Mouse (Mus musculus): ENCODE measurements around the gene Mier1. TPM values are rescaled to one million over a fixed set of nuclear protein-coding genes. Genes with fewer than 3 reads are reported as not detected.
"Not testable (repeated sequence)": the region's sequence is repeated elsewhere in the genome, so short reads cannot be mapped to it uniquely, and the experiment has no call there.

Mier1 gene
- total and polyA plus RNA-seq, 2 experiments from 2014 or later: 32.6 to 43.6 TPM

DNA sequence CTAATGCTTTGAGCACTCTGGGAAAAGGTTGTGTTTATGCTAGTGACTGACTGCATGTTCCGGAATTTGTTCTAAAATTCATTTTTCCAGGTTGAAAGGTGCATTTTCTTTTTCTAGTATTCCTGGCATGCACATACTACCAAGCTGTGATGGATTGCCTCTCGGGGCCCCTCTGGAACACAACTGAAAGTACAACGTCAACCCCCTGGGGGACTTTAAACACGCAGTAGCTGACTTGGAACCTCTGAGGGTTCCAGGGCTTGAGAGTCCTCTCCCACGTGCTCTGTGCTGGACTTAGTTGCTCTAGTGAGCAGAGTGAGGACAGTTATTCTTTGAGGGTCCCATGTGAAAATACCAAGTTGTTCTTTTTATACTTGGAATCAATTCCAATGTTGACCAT lies 37.8 kb downstream of the Mier1 start:
- Histone ChIP-seq H3K27me3 (ENCODE audit: insufficient read depth, low read length) (no peaks in the 10 kb centered on the region), H3K36me3 (ENCODE audit: insufficient read depth) (peaks cover 49% of the 10 kb centered on the region), H3K9ac (no peak overlapping the region), H3K9me3 (ENCODE audit: low read length) (no peaks in the 10 kb centered on the region), H3K27ac (ENCODE audit: low read depth, low read length) (no peak overlapping the region), H3K4me3 (ENCODE audit: low read depth, low read length) (no peak overlapping the region), H3K4me2 (ENCODE audit: low read depth) (no peak overlapping the region), H3K4me1 (ENCODE audit: insufficient read depth) (no peaks in the 10 kb centered on the region)
- WGBS: 90% methylated on average over 5 of the region's 5 CpGs
- DNase-seq (no peak), ATAC-seq (no peak)
- TF ChIP-seq CTCF (IDR thresholded peaks at IDR 0.05; ENCODE audit: low read depth): no peak

DNA sequence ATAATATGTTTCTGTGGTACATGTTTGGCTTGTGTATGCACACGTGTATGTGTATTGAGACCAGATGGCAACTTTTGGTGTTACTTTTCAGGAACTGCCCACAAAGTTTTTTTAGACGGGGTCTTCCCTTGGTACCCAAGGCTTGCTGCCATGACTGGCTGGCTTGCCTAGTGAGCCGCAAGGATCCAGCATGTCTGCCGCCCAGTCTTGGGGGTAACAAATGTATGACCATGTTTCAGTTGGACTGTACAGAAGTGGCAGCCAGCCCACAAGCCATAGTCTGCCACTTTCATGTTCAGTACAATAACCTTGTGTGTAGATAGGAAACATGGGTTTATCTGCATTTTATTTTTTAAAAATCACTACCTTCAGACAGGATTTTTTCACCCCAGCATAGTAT lies 44.6 kb downstream of the Mier1 start:
- Histone ChIP-seq H3K4me2 (ENCODE audit: low read depth) (no peak overlapping the region), H3K27me3 (ENCODE audit: insufficient read depth, low read length) (no peaks in the 10 kb centered on the region), H3K4me1 (ENCODE audit: insufficient read depth) (no peaks in the 10 kb centered on the region), H3K9me3 (ENCODE audit: low read length) (no peaks in the 10 kb centered on the region), H3K9ac (no peak overlapping the region), H3K36me3 (ENCODE audit: insufficient read depth) (peaks cover 49% of the 10 kb centered on the region), H3K4me3 (ENCODE audit: low read depth, low read length) (no peak overlapping the region), H3K27ac (ENCODE audit: low read depth, low read length) (no peak overlapping the region)
- DNase-seq (no peak), ATAC-seq (no peak)
- 96% methylated on average over 4 of the region's 4 CpGs for WGBS
- TF ChIP-seq CTCF (IDR thresholded peaks at IDR 0.05; ENCODE audit: low read depth): no peak

DNA sequence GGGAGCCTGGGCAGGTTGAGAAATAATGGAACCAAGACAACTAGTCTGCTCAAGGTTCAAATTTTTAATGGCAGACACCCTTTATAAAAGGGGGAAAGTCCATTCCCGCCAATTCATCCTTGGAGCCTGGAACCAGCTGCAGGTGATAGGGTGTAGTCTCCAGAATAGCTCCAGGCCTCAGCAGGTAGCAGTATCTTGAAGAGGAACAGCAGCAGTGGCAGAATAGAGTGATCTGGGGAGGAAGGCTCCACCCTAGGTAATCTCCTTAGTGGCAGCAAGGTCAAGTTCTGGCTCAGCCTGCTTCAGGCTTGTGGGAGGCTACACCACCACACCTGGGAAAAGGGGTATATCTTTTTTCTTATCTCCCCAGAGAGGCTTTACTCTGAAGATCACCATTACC lies 52.0 kb downstream of the Mier1 start:
- not testable (repeated sequence) for ATAC-seq; H3K9ac ChIP-seq; H3K27me3 ChIP-seq (ENCODE audit: insufficient read depth, low read length); H3K27ac ChIP-seq (ENCODE audit: low read depth, low read length); DNase-seq; H3K36me3 ChIP-seq (ENCODE audit: insufficient read depth); H3K4me2 ChIP-seq (ENCODE audit: low read depth); H3K4me1 ChIP-seq (ENCODE audit: insufficient read depth); H3K4me3 ChIP-seq (ENCODE audit: low read depth, low read length); H3K9me3 ChIP-seq (ENCODE audit: low read length)
- 100% methylated on average over 1 of the region's 1 CpGs for WGBS

DNA sequence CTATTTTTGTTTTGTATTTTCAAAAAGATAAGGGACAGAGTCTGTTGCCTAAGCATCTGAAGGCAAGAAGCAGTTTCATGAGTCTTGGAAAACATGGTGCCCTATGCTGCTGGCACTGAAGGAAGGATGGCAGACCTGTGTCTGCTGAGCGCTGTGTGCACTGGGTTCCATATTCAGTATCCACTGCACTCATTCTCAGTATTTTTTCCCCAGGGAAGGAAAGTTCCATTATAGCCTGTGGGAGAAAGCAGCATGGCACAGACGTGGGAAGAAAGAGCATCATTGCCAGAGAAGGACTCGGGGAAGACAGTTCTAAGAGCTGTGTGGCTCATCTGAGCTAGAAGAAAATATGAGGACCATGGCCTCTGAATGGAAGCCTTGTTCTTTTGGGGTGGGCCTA lies 57.1 kb downstream of the Mier1 start:
- no peaks in the 10 kb centered on the region for H3K9me3 ChIP-seq (ENCODE audit: low read length)
- H3K4me1 ChIP-seq (ENCODE audit: insufficient read depth): no peaks in the 10 kb centered on the region
- 90% methylated on average over 3 of the region's 3 CpGs for WGBS
- H3K36me3 ChIP-seq (ENCODE audit: insufficient read depth): peaks cover 9% of the 10 kb centered on the region
- no peak overlapping the region for H3K4me2 ChIP-seq (ENCODE audit: low read depth)
- H3K9ac ChIP-seq: no peak overlapping the region
- ATAC-seq (no peak), DNase-seq (no peak)
- H3K27ac ChIP-seq (ENCODE audit: low read depth, low read length): no peak overlapping the region
- H3K27me3 ChIP-seq (ENCODE audit: insufficient read depth, low read length): no peaks in the 10 kb centered on the region
- H3K4me3 ChIP-seq (ENCODE audit: low read depth, low read length): no peak overlapping the region
- TF ChIP-seq CTCF (IDR thresholded peaks at IDR 0.05; ENCODE audit: low read depth): no peak

DNA sequence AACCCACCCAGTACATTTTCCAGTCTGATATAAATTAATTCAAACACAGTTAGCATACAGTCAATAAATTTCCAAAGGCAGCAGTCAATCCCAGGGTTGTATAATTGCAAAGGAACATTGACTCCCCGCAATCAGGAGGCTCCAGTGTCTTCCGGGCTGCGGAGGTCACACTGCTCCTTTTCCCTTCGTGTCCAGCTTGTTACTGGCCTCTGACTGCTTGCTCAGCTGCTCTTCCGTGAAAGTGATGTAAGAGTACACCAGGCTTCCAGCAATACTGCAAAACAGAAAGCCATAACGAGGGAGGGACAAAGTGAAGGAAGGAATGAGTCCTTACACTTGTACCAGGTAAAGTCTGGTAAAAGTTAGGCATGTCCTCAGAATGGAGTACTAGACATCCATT lies 59.3 kb downstream of the Mier1 start:
- Histone ChIP-seq H3K4me1 (ENCODE audit: insufficient read depth) (no peaks in the 10 kb centered on the region), H3K27ac (ENCODE audit: low read depth, low read length) (no peak overlapping the region), H3K4me3 (ENCODE audit: low read depth, low read length) (no peak overlapping the region), H3K9ac (no peak overlapping the region), H3K4me2 (ENCODE audit: low read depth) (no peak overlapping the region), H3K27me3 (ENCODE audit: insufficient read depth, low read length) (no peaks in the 10 kb centered on the region), H3K9me3 (ENCODE audit: low read length) (no peaks in the 10 kb centered on the region), H3K36me3 (ENCODE audit: insufficient read depth) (peaks cover 15% of the 10 kb centered on the region)
- 76% methylated on average over 6 of the region's 6 CpGs for WGBS
- DNase-seq (no peak), ATAC-seq (no peak)
- no peak for TF ChIP-seq CTCF (IDR thresholded peaks at IDR 0.05; ENCODE audit: low read depth)

DNA sequence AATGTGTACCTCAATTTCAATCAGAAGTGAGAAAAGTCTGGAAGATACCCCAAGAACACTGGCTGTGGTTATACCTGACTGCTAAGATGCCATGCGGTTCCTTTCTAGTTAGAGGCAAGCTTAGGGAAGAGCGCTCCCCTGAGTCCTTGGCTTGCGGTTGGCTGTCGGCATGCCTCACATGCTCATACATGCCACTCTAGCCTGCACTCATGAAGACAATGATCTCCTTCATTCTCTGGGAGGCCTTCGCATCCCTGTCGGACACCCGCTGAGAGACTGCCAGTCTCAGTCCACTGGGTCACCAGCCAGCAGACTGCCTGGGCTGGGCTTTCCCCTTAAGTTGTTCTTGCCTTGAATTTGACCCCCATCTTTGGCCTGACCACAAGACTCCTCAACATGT lies 59.8 kb downstream of the Mier1 start:
- DNase-seq: no peak
- ATAC-seq: no peak

DNA sequence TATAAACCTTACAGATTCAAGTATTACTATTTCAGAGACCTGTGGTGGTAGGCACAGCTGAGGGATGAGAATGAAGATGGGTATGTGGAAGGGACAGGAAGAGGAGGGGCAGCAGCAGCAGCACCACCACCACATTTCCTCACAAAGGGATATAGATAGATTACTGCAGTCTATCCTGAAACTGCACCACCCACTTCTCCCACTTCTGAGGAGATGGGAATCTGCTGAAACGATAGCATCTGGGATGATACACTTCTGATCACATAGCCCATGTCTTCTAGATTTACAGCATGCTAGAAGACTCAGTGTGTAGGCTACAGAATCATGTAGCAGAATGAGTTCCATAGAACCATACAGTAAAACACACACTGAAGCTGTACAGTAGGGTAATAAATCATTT lies 63.5 kb downstream of the Mier1 start:
- no peak overlapping the region for H3K4me3 ChIP-seq (ENCODE audit: low read depth, low read length)
- H3K36me3 ChIP-seq (ENCODE audit: insufficient read depth): peaks cover 8% of the 10 kb centered on the region
- no peaks in the 10 kb centered on the region for H3K4me1 ChIP-seq (ENCODE audit: insufficient read depth)
- TF ChIP-seq CTCF (IDR thresholded peaks at IDR 0.05; ENCODE audit: low read depth): no peak
- no peak for DNase-seq
- H3K27ac ChIP-seq (ENCODE audit: low read depth, low read length): no peak overlapping the region
- H3K4me2 ChIP-seq (ENCODE audit: low read depth): no peak overlapping the region
- no peak for ATAC-seq
- H3K9ac ChIP-seq: no peak overlapping the region
- no peaks in the 10 kb centered on the region for H3K27me3 ChIP-seq (ENCODE audit: insufficient read depth, low read length)
- 83% methylated on average over 1 of the region's 1 CpGs for WGBS
- no peaks in the 10 kb centered on the region for H3K9me3 ChIP-seq (ENCODE audit: low read length)

More for the DNA sequence above, 59.8 kb downstream of the Mier1 start:
- Histone ChIP-seq H3K27ac (ENCODE audit: low read depth, low read length) (no peak overlapping the region), H3K9me3 (ENCODE audit: low read length) (no peaks in the 10 kb centered on the region), H3K4me3 (ENCODE audit: low read depth, low read length) (no peak overlapping the region), H3K36me3 (ENCODE audit: insufficient read depth) (peaks cover 15% of the 10 kb centered on the region), H3K9ac (no peak overlapping the region), H3K27me3 (ENCODE audit: insufficient read depth, low read length) (no peaks in the 10 kb centered on the region), H3K4me1 (ENCODE audit: insufficient read depth) (no peaks in the 10 kb centered on the region), H3K4me2 (ENCODE audit: low read depth) (no peak overlapping the region)
- no peak for TF ChIP-seq CTCF (IDR thresholded peaks at IDR 0.05; ENCODE audit: low read depth)
- WGBS: 85% methylated on average over 7 of the region's 7 CpGs

Measured in forebrain, postnatal 0 days (tissue).